Mouse (Mus musculus) frontal cortex, adult (tissue): ENCODE measurements around the gene Fam169a.
"Not testable (repeated sequence)": the region's sequence is repeated elsewhere in the genome, so short reads cannot be mapped to it uniquely, and the experiment has no call there.

Experiments
- ATAC-seq: cut with Nextera tagmentation; 2 replicates; pipeline ENCODE4 v1.9.2; 2017; ENCODE audit warnings: mild to moderate bottlenecking, moderate library complexity, mixed read lengths; ENCODE audit not compliant: low TSS enrichment

The Fam169a gene

DNA sequence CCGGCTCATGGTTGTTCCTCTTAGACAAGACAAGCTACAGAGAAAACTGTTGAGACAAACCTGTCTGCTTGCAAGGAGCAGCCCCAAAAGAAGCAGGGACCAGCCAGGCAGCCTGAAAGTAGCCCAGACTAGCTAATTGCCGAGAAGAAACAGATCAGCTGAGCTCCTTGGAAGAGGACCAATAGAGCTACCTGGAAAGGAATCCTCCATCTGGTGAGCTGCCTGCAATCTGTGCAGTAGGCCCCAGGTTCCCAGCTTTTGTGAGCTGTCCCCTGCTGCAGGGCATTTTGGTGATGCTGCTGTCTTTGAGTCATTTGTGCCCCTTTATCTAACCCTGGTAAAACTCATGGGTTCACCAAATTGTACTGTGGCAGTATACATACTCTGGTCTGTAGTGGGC, 13.1 kb downstream of the Fam169a start:
- ATAC-seq, result peak; percentile 39

DNA sequence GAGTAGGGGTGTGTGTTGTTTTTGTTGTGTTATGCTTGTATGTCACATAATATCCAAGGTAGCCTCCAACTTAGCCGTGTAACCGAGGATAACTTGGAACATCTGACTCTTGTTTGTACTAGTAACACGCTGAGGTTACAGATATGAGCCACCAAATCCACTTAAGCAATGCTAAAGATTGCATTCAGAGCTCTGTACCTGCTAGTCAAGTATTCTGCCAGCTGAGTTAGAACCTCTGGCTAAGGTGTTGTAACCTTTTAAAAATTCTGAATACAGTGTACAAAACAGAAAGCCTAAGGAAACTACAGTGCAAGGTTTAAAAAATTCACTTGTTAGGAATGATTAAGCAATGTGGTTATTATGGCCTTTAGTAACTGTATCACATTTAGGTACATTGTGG, 13.5 kb downstream of the Fam169a start:
- ATAC-seq, result no peak

- ATAC-seq, result no peak
These were observed 15.3 kb downstream of the Fam169a start for GRCm38 (mm10) chr13:97082432-97082831.

DNA sequence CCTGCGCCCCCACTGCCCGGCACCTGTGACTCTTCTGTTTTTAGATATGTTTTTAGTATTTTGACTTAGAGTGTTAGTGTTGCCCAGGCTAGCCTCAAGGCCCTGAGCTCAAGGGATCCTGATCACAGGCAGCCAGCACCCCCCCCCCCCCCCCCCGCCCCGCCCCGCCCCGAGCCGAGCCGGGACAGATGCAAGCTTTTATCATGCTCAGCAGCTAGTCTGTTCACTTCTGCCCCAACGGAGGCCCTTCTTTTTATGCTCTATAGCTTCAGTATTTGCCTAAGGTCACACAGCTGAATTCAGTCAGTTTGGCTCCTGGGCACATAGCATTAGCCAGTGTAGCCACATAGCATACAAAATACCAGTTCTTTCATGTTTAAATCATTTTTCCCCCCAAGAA, 19.2 kb downstream of the Fam169a start:
- ATAC-seq, result no peak

DNA sequence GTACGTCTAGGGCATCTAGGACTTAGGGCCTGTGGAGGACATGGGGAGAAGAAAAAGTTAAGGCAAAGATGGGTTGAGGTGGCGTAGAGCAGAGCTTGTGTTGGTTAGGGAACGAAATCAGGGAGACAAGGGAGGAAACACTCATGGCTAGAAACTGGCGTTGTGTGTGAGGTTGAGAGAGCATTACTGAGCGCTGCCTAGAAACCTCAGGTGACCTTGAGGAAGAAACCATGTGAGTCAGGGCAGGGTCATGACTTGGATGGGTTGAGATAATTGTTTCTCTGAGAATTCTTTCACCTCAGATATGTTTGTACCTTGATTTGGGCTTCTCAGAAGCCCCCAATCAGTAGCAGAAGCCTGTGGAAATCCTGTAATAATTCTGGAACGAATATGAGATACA, 20.3 kb downstream of the Fam169a start:
- no peak for ATAC-seq

DNA sequence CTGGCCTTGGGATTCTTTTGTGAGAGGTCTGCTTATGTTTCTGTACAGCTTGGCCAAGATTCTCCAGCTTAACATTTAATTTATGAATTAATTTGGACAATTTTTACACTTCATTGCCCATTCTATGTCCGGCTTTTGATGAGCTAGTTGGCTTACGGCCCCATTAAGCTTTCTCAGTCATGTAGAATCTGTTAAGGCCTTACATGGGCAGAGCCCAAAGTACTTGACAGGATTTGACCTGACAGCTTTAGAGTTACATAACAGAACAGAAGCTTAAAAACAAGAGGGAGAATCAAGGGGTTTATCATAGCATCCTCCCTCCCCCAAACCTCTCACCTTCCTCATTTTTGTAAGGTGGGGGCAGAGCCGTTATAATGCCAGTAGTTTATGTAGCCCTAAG, 21.1 kb downstream of the Fam169a start:
- no peak for ATAC-seq

- ATAC-seq, result peak; percentile 18; the same call in 1 of the 2 replicates
These were observed 28.6 kb downstream of the Fam169a start for GRCm38 (mm10) chr13:97095726-97096125.

GRCm38 (mm10) chr13:97099187-97099852, 32.2 kb downstream of the Fam169a start, which contains the start of gene Gm6169:
Gene Gm6169 (minus strand): TSS chr13:97099237.
- ATAC-seq, result peak; percentile 86

GRCm38 (mm10) chr13:97104996-97105395, 37.9 kb downstream of the Fam169a start:
- ATAC-seq, result 0 out of 2 replicates have a peak, but pooled peaks have one; percentile 47

DNA sequence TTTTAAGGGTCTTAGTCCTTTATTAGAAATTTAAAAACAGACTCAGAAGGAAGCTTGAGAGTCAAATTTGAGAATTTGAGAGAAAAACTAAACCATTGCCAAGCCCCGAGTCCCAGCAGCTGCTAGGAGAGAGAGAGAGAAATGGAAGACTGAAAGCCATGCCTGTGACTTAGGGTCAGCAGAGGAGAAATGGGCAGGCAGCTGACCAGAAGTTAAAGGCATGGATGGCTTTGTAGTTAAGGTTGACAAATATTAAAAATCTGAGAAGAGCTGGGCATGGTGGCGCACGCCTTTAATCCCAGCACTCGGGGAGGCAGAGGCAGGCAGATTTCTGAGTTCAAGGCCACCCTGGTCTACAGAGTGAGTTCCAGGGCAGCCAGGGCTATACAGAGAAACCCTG, 40.6 kb downstream of the Fam169a start:
- ATAC-seq, result not testable (repeated sequence)

DNA sequence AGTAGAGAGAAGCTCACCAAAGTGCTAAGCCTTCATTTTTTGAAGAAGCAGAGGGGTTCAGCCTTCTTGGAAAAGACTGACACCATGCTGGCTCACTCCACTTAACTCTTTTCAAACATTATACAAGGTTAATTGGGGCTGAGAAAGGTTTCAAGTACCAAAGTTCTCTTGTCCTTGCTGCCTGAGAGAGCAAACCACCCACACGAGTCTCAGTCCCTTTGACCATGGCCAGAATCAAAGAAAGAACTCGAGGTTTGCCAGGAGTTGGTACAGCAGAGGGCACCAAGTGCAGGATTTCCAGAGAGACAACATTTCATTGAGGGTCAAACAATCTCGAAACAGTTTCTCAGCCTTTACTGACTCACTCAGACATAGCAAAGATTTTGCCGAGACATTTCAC, 42.0 kb downstream of the Fam169a start:
- no peak for ATAC-seq

DNA sequence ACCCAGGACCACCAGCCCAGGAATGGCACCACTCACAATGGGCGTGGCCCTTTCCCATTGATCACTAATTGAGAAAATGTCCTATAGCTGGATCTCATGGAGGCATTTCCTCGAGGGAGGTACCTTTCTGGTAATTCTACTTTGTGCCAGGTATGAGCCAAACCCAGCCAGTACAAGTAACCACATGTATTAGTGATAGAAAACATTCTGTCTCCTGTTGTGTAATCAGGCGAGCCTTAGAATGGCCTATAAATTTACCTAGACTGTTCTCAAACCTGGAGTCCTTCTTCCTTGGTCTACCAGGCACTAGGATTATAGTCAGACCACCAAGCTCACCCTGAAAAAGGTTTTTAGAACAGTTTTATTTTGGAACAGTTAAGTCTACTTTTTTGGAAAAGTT, 54.3 kb downstream of the Fam169a start:
- no peak for ATAC-seq

GRCm38 (mm10) chr13:97129654-97130053, 62.6 kb downstream of the Fam169a start:
- not testable (repeated sequence) for ATAC-seq

GRCm38 (mm10) chr13:97130413-97130812, 63.3 kb downstream of the Fam169a start:
- ATAC-seq, result not testable (repeated sequence)

DNA sequence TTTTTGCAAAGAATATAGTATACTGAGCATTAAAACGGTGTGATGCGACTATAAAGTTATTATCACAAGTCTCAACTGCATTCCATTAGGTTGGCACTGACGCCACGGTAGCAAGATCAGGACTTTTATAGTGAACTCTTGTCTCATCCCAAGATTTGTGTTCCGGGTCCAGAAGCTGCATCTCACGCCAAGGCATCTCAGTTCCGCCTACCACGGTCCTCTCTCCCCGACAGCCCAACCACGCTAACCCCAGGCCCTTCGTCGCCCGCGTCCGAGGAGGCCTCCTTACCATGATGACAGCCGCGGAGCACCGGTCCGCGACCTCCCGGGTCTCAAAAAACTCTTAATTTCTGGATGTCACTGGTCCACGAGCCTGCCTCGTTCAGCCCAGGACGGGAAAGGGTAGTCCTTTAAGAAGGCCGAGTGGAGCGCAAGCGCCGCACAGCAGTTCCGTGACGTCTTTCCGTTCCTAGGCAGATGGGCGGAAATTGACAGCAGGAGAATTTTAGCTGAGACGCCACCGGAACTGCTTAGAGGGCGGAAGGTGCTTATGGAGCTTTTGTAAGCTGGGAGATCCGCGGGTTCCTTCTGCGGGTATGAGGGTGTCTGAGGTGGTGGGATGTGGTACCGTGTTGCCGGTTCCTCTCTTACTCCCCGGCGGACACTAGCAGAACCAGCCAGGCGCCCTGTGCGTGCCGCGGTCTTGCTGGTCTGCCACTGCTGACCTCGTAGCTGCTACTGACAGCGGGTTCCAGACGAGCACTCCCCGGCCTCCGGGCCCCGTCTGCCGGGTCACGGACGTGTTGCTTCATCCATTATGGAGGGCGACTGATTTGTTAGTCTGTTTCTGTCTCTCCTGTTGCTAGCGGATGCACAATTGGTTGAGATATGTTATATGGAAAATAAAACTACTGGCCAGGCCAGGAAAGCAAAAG, 70.6 kb downstream of the Fam169a start, which contains the start of the genes Gfm2 and Nsa2:
Gene Gfm2 (plus strand): TSS at position 472 of the 935 bp plus-strand sequence.
Gene Nsa2 (minus strand): TSS at position 472 of the 935 bp plus-strand sequence.
- peak; percentile 99 for ATAC-seq

DNA sequence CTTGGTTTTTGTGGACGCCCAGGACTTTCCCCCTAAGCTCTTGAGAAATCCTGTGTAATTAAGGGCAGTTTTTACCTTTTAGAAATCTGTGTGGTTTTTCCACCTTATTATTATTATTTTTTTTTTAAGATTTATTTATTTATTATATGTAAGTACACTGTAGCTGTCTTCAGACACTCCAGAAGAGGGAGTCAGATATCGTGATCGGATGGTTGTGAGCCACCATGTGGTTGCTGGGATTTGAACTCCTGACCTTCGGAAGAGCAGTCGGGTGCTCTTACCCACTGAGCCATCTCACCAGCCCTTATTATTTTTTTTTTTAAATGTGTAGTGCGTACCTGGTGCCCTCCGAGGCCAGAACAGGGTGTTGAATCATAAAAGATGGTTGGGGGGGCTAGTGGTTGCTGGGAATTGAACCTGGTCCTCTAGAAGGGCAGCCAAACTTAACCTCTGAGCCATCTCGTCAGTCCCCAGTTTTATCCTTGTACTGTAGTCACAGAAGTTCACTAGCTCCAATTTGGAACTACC, 71.4 kb downstream of the Fam169a start:
- ATAC-seq, result not testable (repeated sequence)

DNA sequence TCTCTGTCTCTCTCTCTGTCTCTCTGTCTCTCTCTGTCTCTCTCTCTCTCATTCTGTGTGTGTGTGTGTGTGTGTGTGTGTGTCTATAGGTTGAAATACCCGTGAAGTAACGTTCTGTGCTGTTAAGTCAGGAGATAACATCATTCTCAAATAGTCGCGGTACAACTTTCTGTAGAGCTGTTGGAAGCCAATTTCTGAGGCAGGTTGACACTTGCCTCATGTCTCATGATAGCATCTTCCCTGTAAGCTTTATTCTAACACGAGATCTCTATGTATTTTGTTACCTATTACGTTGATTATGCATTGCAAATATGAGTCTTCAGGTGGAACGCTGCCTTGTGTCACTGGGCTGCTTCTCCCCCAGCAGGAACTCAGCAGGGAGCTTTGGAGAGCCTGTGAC, 75.2 kb downstream of the Fam169a start:
- ATAC-seq, result no peak

GRCm38 (mm10) chr13:97145834-97146233, 78.7 kb downstream of the Fam169a start:
- ATAC-seq, result no peak

GRCm38 (mm10) chr13:97175520-97176264, 108.6 kb downstream of the Fam169a start:
- ATAC-seq, result no peak

GRCm38 (mm10) chr13:97176731-97177130, 109.6 kb downstream of the Fam169a start:
- peak; percentile 62 for ATAC-seq

GRCm38 (mm10) chr13:97178943-97179342, 111.9 kb downstream of the Fam169a start:
- no peak for ATAC-seq
